Comparison of ENCODE assay signal across 16 mouse cellular contexts in genomic region chr5:18048841-18049240, GRCm38 (mm10).
"Had no signal": no experiment of that assay in that cellular context is flagged by ENCODE, and none has a peak within 500 bp of the region (broad histone marks: within the 10 kb centered on the region; RNA-seq: fewer than 3 reads in every experiment).

No protein-coding gene starts in this region.

- DNase-seq: lung, adult 18-20 months; lung, embryonic 14.5 days; lung, postnatal 10 days; lung, postnatal 4 days; midbrain, embryonic 14.5 days; retina, postnatal 1 day; right cerebral cortex, postnatal 25 days; right cerebral cortex, postnatal 4 days; spleen, adult 18-20 months; thymus, adult 2 months; thymus, postnatal 25 days; thymus, postnatal 4 days had no signal

- H3K27me3 ChIP-seq: midbrain, embryonic 12.5 days; neural tube, embryonic 12.5 days had no signal

- H3K4me1 ChIP-seq: midbrain, embryonic 10.5 days; midbrain, embryonic 12.5 days; neural tube, embryonic 12.5 days had no signal

- H3K27ac ChIP-seq: liver, embryonic 14.5 days; midbrain, embryonic 10.5 days; midbrain, embryonic 12.5 days; neural tube, embryonic 12.5 days had no signal

- H3K9me3 ChIP-seq: midbrain, embryonic 10.5 days; midbrain, embryonic 12.5 days; neural tube, embryonic 12.5 days had no signal

- H3K4me3 ChIP-seq: midbrain, embryonic 10.5 days; midbrain, embryonic 12.5 days; neural tube, embryonic 12.5 days had no signal

- H3K4me2 ChIP-seq: lung, embryonic 14.5 days; midbrain, embryonic 12.5 days; neural tube, embryonic 12.5 days had no signal

- H3K9ac ChIP-seq: liver, embryonic 14.5 days; lung, embryonic 14.5 days; midbrain, embryonic 12.5 days; neural tube, embryonic 12.5 days had no signal

- H3K36me3 ChIP-seq: midbrain, embryonic 10.5 days; midbrain, embryonic 12.5 days; neural tube, embryonic 12.5 days had no signal
